Mouse (Mus musculus) cerebellum, adult 11-12 months (tissue): Measurements from ENCODE around the gene 4930519P11Rik.

Experiments used
- DNase-seq: peaks from one replicate; pipeline ENCODE4 v3.0.0; 2022

The 4930519P11Rik gene

GRCm38 (mm10) chr2:154581421-154581820 lies 31.8 kb downstream of the 4930519P11Rik start:
- no peak for DNase-seq

GRCm38 (mm10) chr2:154580586-154580985 lies 32.7 kb downstream of the 4930519P11Rik start:
- DNase-seq: no peak

GRCm38 (mm10) chr2:154577744-154578067 lies 35.5 kb downstream of the 4930519P11Rik start:
- no peak for DNase-seq

- DNase-seq: no peak
Observed at GRCm38 (mm10) chr2:154576876-154577743, 36.1 kb downstream of the 4930519P11Rik start.

DNA sequence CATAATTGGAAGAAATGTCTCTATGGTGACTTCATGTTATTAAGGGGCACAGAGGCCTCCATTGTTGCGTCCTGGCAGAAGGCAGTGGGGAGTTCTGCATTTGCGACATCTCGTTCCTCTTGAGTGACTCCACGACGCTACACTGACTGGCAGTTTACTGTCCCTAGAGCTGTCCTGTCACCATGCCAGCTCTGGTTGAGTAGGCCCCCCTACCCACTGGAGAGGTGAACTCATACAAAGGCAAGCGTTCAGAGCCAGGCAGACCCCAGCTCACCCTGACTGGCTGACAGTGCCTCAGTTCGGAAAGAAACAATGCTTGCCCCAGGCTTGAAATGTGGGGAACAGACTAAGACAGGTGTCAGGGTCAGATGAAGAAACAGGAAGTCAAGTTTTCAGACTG lies 39.0 kb downstream of the 4930519P11Rik start:
- DNase-seq: no peak

DNA sequence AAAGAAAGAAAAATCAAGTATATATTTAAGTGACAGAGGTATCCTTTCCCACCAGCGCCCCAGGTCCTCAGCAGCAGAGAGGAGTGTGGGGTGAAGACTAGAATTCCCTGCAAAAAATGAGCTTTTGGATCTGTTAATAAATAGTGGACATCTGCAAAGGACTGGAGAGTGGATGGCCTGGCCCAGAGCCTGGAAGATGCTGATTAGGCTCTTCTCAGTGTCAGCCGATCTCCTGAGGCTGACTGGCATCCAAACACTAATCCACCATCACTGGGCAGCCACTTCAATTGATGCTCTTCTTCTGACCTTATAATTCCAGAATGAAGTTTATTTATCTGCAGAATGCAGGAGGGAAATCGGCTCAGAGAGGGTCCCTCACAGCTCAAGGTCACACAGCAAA lies 40.2 kb downstream of the 4930519P11Rik start:
- no peak for DNase-seq

GRCm38 (mm10) chr2:154571976-154572375 lies 41.3 kb downstream of the 4930519P11Rik start:
- no peak for DNase-seq

DNA sequence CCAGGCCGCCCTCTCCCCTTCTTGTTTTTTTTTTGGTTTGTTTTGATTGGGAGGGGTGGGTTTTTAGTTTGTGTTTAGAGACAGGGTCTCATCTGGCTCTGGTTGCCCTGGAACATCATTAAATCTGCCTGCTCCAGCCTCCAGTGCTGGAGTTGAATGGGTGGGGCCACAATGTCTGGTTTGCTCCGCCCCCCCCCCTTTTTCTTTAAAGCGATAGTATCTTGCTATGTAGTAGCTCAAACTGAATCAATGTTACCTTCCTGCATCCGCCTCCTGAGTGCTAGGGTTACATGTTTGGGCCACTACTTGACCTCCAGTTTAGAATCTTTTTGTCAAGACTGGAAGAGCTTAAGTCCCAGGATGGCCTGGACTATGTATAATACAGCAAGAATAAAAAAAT lies 42.0 kb downstream of the 4930519P11Rik start:
- DNase-seq: no peak

DNA sequence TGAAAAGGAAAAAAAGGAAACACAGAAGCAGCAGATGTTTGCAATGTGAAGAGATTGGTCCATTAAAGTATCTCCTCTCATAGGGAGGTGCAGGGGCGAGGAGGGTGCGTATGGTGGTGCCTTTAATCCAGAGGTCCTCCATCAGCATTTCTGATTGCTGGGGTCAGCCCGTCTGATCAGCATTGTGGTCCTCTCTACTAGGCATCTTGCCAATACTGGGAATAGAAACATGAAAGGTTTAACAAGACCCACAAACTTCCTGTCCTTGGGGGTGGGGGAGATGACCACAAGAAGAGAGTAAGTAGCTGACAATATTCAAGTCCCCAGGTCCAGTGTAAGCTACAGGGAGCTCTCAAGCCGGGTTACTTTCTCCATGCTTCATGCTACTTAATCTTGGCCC lies 42.6 kb downstream of the 4930519P11Rik start:
- DNase-seq: no peak

DNA sequence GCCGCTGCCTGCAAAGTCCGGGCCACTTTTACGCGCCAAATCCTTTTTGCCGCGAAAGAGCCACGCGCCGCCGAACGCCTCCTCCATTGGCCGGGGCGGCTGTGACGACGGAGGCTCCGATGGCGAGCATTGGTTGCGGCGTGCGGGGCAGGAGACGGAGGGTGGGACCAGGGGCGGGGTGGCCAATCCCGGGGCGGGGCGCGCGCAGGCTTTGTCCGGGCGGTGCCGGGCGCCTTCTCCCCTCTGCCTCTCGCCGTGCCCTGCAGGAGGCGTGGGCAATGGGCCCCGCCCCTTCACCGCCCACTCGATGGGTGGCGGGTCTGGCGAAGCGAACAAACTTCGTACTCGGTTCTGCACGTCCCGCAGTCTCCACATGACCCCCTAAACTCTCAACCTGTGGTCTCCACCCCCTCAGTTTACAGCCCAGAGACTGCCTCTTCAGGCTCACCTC lies 43.4 kb downstream of the 4930519P11Rik start, which contains the start of gene E2f1:
TSS of gene E2f1 (minus strand) at position 57 of the 451 bp plus-strand sequence.
- peak; percentile 84 for DNase-seq

DNA sequence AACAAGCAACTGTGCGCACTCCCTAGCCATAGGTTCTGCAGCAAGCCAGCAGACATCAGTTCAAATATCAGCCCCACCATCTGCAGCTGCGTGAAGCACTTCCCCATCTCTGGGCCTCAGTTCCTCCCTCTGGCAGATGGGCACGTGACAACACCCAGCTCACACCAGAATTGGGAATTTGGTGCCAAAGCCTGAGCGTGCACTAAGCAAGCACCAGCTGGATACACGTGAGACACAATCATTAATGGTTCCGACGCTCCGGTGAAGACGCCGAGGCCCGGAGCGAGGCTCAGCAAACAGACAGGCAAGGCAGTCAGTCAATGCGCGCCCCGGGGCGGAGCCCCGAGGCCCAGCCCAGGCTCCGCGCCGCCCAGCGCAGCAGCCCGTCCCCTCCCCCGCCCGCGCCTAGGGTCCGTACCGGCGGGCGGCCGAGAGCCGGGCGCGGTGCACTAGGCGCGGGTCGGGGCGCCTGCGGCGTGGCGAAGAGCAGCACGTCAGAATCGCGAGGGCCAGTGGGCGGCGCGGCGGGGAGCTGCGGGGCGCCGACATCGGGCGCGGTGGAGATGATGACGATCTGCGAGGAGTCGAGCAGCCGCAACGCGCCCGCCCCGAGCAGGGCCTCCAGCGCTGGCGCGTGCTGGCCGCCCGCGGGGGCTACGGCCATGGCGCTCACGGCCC lies 44.0 kb downstream of the 4930519P11Rik start:
- no peak for DNase-seq

GRCm38 (mm10) chr2:154568329-154569070 lies 44.7 kb downstream of the 4930519P11Rik start:
- no peak for DNase-seq

- no peak for DNase-seq
Observed at GRCm38 (mm10) chr2:154567766-154568165, 45.5 kb downstream of the 4930519P11Rik start.

DNA sequence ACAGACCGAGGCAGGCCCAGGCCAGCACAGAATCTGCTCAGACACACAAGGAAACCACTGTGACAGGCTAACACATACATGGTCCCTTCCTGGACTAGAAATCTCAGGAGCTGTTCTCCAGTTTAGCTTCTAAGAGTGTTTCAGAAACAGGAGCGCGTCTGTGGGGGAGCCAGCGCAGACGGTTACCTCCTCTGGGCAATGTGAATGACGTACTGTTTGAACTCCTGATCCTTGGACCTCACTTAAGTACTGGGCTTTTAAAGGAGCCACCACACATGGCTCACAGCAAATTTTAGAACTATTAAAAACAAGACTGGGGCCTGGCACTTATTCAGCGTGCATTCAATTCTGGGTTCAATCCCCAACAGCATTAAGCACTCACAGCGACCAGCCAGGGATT lies 46.6 kb downstream of the 4930519P11Rik start:
- DNase-seq: no peak

GRCm38 (mm10) chr2:154565562-154565961 lies 47.7 kb downstream of the 4930519P11Rik start:
- DNase-seq: peak; percentile 88

- no peak for DNase-seq
Observed at GRCm38 (mm10) chr2:154563612-154564170, 49.5 kb downstream of the 4930519P11Rik start.
